Mouse (Mus musculus) CD8-positive naive resting alpha-beta T cell, adult 2 months (primary cell): ENCODE measurements around the gene Ccdc74a.

Experiments used
- DNase-seq, 2 experiments: peaks; one replicate each; pipeline ENCODE4 v3.0.0; 2022; ENCODE audit warnings: low read depth in 2 of 2, low spot score in 2 of 2

The Ccdc74a gene

GRCm38 (mm10) chr16:17641301-17641700 is 5.0 kb upstream of the Ccdc74a start:
- DNase-seq = no peak

- DNase-seq = no peak
These were observed 4.0 kb upstream of the Ccdc74a start for GRCm38 (mm10) chr16:17642311-17642710.

- no peak for DNase-seq
These were observed 2.8 kb upstream of the Ccdc74a start for GRCm38 (mm10) chr16:17643437-17643990.

GRCm38 (mm10) chr16:17647156-17647555 is 886 bp downstream of the Ccdc74a start:
- DNase-seq = no peak

GRCm38 (mm10) chr16:17647566-17648340 is 1.5 kb downstream of the Ccdc74a start:
- no peak for DNase-seq

GRCm38 (mm10) chr16:17649925-17650605 is 3.8 kb downstream of the Ccdc74a start:
- DNase-seq = no peak

- DNase-seq = no peak
These were observed 4.4 kb downstream of the Ccdc74a start for GRCm38 (mm10) chr16:17650711-17651110.

- DNase-seq = no peak
These were observed 6.3 kb downstream of the Ccdc74a start for GRCm38 (mm10) chr16:17652607-17653006.

- DNase-seq = no peak
These were observed 7.3 kb downstream of the Ccdc74a start for GRCm38 (mm10) chr16:17653601-17654000.

- DNase-seq = no peak
These were observed 8.0 kb downstream of the Ccdc74a start for GRCm38 (mm10) chr16:17654188-17654795.

- DNase-seq = no peak
These were observed 10.1 kb downstream of the Ccdc74a start for GRCm38 (mm10) chr16:17656212-17656871.

GRCm38 (mm10) chr16:17665568-17665967 is 19.3 kb downstream of the Ccdc74a start:
- no peak for DNase-seq

GRCm38 (mm10) chr16:17669886-17670285 is 23.6 kb downstream of the Ccdc74a start:
- no peak for DNase-seq

- no peak for DNase-seq
These were observed 48.6 kb downstream of the Ccdc74a start for GRCm38 (mm10) chr16:17694860-17695259.
